Mouse (Mus musculus) hindbrain, postnatal 0 days (tissue): ENCODE measurements at regions not wholly inside any gene's neighbourhood (a gene's known extent, or its start where the extent isn't known, plus 50 kb on each side); places are given as distances from the start of the nearest gene placed in this dataset.
"Not testable (repeated sequence)": the region's sequence is repeated elsewhere in the genome, so short reads cannot be mapped to it uniquely, and the experiment has no call there.

Experiments used
- ATAC-seq: fragments of 200-750 bp; cut with Nextera tagmentation; 2 replicates; pipeline ENCODE4 v1.8.0; 2017; ENCODE audit warnings: mild to moderate bottlenecking, moderate TSS enrichment, moderate library complexity
- DNase-seq: peaks from one replicate; pipeline ENCODE4 v3.0.0-alpha.2; 2015; ENCODE audit warnings: low spot score
- H3K27ac ChIP-seq: fragments of 300-500 bp; sonication (generic); 2 replicates; pipeline ENCODE4 v1.5.1; 2014; ENCODE audit warnings: mild to moderate bottlenecking
- H3K27me3 ChIP-seq: fragments of 300-500 bp; sonication (generic); 2 replicates; pipeline ENCODE4 v1.6.1; 2014; ENCODE audit warnings: low read length, mixed read lengths; ENCODE audit not compliant: insufficient read depth
- H3K36me3 ChIP-seq: fragments of 300-500 bp; sonication (generic); 2 replicates; pipeline ENCODE4 v1.6.1; 2014; ENCODE audit warnings: low read length, mixed read lengths; ENCODE audit not compliant: insufficient read depth
- H3K4me1 ChIP-seq: fragments of 300-500 bp; sonication (generic); 2 replicates; pipeline ENCODE4 v1.6.1; 2014; ENCODE audit warnings: antibody characterized with exemption, low read length, mixed read lengths; ENCODE audit not compliant: insufficient read depth
- H3K4me2 ChIP-seq: fragments of 300-500 bp; sonication (generic); 2 replicates; pipeline ENCODE4 v1.6.1; 2014; ENCODE audit warnings: low read depth, mild to moderate bottlenecking, low read length, moderate library complexity, mixed read lengths
- H3K4me3 ChIP-seq: fragments of 300-500 bp; sonication (generic); 2 replicates; pipeline ENCODE4 v1.5.1; 2014; ENCODE audit warnings: low read length
- H3K9ac ChIP-seq: fragments of 300-500 bp; sonication (generic); replicated peaks from 2 replicates; pipeline ENCODE4 v1.6.1; 2014; ENCODE audit warnings: mild to moderate bottlenecking, low read length, moderate library complexity, mixed read lengths
- H3K9me3 ChIP-seq: fragments of 300-500 bp; sonication (generic); 2 replicates; pipeline ENCODE4 v1.6.1; 2016; ENCODE audit warnings: low read length, mixed read lengths
- CTCF ChIP-seq: IDR thresholded peaks from 2 replicates; pipeline ENCODE4 v1.5.1; 2016; ENCODE audit warnings: antibody characterized with exemption, control low read depth, low read depth
- WGBS: fragments of 180-500 bp; shearing (Covaris S2); extraction: QIAGEN DNeasy Blood & Tissue Kit; methylation state at CpG from one replicate; pipeline ENCODE4 v1.1.7; 2014; 5-methylcytosine and 5-hydroxymethylcytosine counted together

DNA sequence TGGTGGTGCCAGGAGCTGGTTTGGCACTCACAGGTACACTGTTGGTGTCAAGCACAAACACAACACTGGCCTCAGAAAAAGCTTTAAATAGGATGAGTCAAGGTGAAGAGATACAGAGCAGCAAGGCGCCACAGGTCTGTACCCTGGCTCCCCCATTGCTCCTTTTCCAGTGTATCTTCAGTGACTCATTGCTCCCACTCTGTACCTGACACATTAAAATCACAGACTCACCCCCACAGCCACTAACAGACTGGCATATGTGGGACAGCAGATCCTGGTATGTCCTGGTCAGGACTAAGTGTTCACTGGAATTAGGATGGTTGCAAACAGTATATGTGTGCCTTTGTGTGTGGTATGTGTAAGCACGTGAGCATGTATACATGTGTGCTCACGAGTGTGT lies 226.5 kb downstream of the 1810013L24Rik start:
- Histone ChIP-seq H3K4me1 (no peaks in the 10 kb centered on the region), H3K9ac (no peak overlapping the region), H3K27ac (no peak overlapping the region), H3K4me3 (no peak overlapping the region), H3K9me3 (no peaks in the 10 kb centered on the region), H3K36me3 (no peaks in the 10 kb centered on the region), H3K27me3 (no peaks in the 10 kb centered on the region), H3K4me2 (no peak overlapping the region)
- WGBS, result 90% methylated on average over 3 of the region's 3 CpGs
- ATAC-seq, result no peak
- no peak for TF ChIP-seq CTCF
- DNase-seq, result no peak

DNA sequence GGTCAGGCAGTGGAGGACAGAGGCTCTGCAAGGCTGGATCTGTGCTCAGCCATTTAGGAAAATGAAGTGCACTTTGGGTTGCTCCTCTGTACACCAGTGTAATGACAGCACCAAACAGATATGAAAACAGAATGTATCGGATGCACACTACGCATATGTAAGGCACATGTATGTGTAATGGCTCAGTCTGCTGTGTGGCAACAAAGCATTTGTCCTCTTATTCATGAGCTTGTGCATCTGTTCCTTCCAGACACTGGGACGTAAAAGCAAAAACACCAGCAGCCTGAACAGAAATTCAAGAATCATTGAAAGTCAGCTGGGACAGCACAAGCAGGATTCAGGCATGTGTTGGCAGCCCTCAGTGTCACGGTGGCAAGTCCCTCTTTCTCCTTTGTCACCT lies 241.6 kb downstream of the 1810013L24Rik start:
- Histone ChIP-seq H3K36me3 (no peaks in the 10 kb centered on the region), H3K27ac (no peak overlapping the region), H3K9me3 (no peaks in the 10 kb centered on the region), H3K9ac (no peak overlapping the region), H3K4me2 (no peak overlapping the region), H3K4me3 (no peak overlapping the region), H3K4me1 (no peaks in the 10 kb centered on the region), H3K27me3 (no peaks in the 10 kb centered on the region)
- ATAC-seq, result no peak
- no peak for DNase-seq
- WGBS, result 82% methylated on average over 4 of the region's 4 CpGs
- TF ChIP-seq CTCF, result no peak

DNA sequence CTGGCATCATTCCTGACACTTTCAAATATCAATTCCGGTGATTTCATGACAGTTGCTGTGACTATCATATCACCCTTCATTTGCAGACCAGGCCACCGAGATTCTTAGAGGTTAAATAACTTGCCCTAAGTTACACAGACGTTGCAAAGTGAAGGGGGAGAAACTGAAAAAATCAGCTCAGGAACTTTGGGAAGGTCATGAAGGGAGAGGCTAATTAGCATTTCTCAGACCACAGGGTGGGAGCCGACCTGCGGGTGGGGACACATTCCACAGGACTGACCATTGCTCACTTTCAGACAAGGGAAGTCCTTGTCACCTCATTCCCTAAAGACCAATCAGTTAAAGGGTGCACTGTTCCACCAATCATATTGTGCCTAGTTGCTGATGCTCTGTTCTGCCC lies 242.1 kb downstream of the 1810013L24Rik start:
- not testable (repeated sequence) for H3K4me2 ChIP-seq, H3K36me3 ChIP-seq, H3K9ac ChIP-seq, H3K4me3 ChIP-seq, H3K9me3 ChIP-seq, H3K27me3 ChIP-seq, H3K4me1 ChIP-seq, ATAC-seq, DNase-seq, H3K27ac ChIP-seq
- WGBS, result 77% methylated on average over 5 of the region's 5 CpGs

DNA sequence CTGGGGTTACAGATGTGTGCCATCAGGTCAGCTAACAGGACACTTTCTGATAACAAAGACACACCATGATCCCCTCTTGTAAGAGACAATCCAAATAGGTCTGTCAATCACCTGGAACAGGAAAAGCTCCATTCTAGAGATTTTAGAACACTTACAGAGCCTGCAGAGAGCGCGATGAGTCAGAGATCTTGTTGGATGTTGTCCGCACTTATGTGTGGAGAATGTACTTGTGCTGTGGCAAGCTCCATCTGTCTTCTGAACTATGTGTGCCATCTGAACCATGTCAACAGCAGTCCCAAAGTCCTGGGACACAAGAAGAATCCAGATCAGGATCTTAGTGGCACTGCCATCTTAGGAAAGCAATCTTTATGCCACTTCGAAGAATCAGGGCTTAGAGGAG lies 244.4 kb downstream of the 1810013L24Rik start:
- WGBS, result 95% methylated on average over 4 of the region's 4 CpGs
- no peak overlapping the region for H3K27ac ChIP-seq
- ATAC-seq (no peak), DNase-seq (no peak)
- H3K36me3 ChIP-seq, result no peaks in the 10 kb centered on the region
- H3K9me3 ChIP-seq, result no peaks in the 10 kb centered on the region
- TF ChIP-seq CTCF, result no peak
- H3K4me3 ChIP-seq, result no peak overlapping the region
- H3K4me2 ChIP-seq, result no peak overlapping the region
- H3K4me1 ChIP-seq, result no peaks in the 10 kb centered on the region
- no peak overlapping the region for H3K9ac ChIP-seq
- H3K27me3 ChIP-seq, result no peaks in the 10 kb centered on the region

DNA sequence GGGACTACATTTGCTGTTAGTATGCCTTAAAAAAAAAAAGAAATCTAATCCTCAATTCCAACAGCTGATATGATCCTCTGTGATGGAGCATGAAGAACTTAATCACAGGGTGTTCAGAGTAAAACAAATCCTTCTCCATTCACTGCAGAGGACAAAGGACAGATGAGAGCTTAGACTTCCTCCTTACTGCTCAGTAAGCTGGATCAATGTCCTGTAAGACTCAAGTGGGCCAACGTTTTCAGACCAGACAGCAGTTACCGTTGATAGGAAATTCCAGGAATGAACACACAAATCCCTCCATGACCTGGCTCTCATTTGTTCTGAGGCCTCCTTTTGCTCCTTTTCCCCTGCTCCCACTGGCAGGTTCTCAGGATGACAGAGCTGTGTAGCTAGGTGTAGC lies 247.6 kb downstream of the 1810013L24Rik start:
- WGBS, result 87% methylated on average over 2 of the region's 2 CpGs
- H3K27me3 ChIP-seq, result no peaks in the 10 kb centered on the region
- H3K9ac ChIP-seq, result no peak overlapping the region
- ATAC-seq (no peak), DNase-seq (no peak)
- no peaks in the 10 kb centered on the region for H3K4me1 ChIP-seq
- no peak overlapping the region for H3K4me2 ChIP-seq
- H3K4me3 ChIP-seq, result no peak overlapping the region
- no peaks in the 10 kb centered on the region for H3K36me3 ChIP-seq
- H3K9me3 ChIP-seq, result no peaks in the 10 kb centered on the region
- H3K27ac ChIP-seq, result no peak overlapping the region
- TF ChIP-seq CTCF, result no peak

DNA sequence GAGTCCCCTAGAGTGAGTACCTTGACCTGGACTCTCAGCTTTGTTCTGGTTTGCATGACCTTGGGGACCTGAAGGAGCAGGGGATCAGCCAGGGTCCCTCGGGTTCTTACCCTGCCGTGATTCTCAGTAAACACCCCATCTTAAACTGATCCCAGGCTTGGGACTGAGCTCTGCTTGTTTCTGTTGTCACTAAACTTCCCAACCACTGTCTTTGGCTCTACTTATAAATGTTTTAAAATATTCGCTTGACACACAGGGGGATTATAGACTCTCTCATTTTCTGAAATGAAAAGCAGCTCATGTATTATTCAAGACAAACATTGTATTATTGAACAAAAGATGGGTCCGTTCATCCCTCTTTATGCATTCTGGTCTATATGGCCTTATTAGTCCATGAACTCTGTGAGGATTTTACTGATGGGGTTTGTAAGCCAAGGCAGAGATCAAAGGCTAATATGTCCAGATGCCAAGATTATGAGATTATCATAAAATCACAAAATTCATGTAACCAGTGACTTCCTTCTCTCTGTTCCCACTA lies 248.6 kb downstream of the 1810013L24Rik start:
- H3K36me3 ChIP-seq, result no peaks in the 10 kb centered on the region
- H3K9me3 ChIP-seq, result no peaks in the 10 kb centered on the region
- no peak overlapping the region for H3K27ac ChIP-seq
- TF ChIP-seq CTCF, result no peak
- WGBS, result 37% methylated on average over 4 of the region's 4 CpGs
- no peak overlapping the region for H3K4me2 ChIP-seq
- H3K4me1 ChIP-seq, result no peaks in the 10 kb centered on the region
- DNase-seq (no peak), ATAC-seq (no peak)
- no peak overlapping the region for H3K4me3 ChIP-seq
- no peaks in the 10 kb centered on the region for H3K27me3 ChIP-seq
- H3K9ac ChIP-seq, result no peak overlapping the region

DNA sequence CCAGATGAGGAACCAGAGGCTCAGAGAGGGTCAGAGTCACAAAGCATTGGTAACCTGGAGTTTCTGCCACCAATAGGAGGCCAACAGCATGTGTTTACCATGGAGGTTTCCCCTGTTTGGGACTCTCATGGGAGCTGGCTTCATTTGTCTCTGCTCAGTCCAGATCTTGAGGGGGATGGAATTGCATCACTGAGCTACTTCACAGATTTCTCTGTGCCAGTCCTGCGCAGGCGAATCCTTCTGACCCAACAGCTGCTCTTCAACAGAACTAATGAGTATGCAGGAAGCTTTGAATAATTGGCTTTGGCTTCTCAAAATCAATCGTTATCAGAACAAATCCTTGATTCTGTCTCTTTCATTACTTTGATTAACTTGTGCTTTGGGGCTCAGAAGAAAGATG lies 253.1 kb downstream of the 1810013L24Rik start:
- Histone ChIP-seq H3K4me1 (no peaks in the 10 kb centered on the region), H3K9me3 (no peaks in the 10 kb centered on the region), H3K4me3 (no peak overlapping the region), H3K9ac (no peak overlapping the region), H3K27ac (no peak overlapping the region), H3K27me3 (no peaks in the 10 kb centered on the region), H3K4me2 (no peak overlapping the region), H3K36me3 (no peaks in the 10 kb centered on the region)
- WGBS, result 82% methylated on average over 3 of the region's 3 CpGs
- DNase-seq (no peak), ATAC-seq (no peak)
- TF ChIP-seq CTCF, result no peak
